Mouse (Mus musculus) kidney, adult 10 weeks (tissue): ENCODE measurements around the gene Chtf18. TPM values are rescaled to one million over a fixed set of nuclear protein-coding genes. Genes with fewer than 3 reads are reported as not detected.

ENCODE experiments used
- polyA plus RNA-seq: library from polyadenylated mRNA; stranded (reverse); fragments of 350-450 nt; fragmentation: Illumina TruSeq; extraction: RNeasy Lipid Tissue Mini Kit (QIAGEN cat#74804); gene quantifications from one replicate; pipeline ENCODE4 v1.2.3, GENCODE M21; 2014; ENCODE audit warnings: low read depth, low replicate concordance

Chtf18 gene
- polyA plus RNA-seq, result not detected

DNA sequence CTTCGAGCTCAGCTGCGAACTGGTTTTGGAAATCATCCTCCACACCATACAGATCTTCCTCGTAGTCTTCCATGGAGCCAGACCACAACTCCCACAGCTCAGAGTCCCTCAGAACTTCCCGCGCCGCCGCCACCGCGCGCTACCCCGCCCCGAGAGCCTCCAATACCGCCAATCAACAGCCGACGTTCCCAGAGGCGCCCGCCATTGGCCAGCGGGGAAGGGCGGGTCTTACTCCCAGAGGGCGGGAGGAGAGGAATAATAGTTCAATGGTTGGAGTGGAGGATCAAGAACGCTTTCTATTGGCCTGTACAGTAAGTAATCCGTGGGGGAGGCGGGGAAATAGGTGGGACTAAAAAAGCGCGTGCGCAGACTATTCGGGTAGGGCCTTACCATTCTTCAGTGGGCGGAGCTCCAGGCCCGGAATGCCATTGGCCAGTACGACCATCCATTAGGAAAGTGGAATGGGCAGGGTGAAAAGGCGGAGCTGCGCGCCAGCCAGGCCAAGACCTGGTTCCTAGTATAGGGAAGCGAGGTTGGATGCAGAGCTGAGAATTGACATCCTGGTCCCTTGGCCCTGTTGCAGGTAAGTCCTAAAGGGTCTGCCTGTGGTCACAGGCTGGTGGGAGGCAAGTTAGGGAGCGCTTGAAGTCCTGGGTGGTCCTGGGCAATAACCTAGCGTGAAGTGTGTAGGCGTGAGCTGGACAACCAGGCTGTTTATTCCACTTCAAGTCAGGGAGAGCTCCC is at the start of gene Chtf18, which contains the start of gene Rpusd1:
Gene Chtf18 (minus strand): TSS at position 155 of the 744 bp plus-strand sequence.
Gene Rpusd1 (plus strand): TSS at position 406 of the 744 bp plus-strand sequence.

DNA sequence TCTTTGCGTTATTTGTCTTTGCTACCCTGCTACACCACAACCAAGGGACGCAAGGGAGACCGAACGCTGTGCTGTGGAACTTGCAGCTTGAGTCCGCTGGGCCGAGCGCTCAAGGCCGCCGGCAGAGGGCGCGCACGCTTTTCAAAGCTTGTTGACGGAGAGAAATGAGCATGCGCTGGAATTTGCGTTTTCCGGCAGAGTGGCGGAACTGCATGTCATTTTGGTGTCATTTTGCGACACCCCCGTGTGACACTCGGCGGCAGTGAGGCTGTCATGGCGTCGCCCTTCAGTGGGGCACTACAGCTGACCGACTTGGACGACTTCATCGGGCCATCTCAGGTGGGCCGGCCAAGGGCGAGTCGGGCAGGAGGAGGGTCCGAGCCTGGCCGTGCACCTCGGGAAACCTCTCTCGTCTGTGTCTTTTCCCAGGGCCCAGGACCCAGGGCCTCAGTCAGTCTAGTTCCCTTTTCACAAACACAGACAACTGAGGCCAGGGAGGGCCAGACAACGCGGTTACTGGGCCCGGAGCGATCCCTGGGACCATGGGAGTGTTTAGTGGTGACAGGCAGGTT is 46.4 kb upstream of the Chtf18 start, which contains the start of gene Narfl:
Gene Narfl (plus strand): TSS at position 228 of the 572 bp plus-strand sequence.

DNA sequence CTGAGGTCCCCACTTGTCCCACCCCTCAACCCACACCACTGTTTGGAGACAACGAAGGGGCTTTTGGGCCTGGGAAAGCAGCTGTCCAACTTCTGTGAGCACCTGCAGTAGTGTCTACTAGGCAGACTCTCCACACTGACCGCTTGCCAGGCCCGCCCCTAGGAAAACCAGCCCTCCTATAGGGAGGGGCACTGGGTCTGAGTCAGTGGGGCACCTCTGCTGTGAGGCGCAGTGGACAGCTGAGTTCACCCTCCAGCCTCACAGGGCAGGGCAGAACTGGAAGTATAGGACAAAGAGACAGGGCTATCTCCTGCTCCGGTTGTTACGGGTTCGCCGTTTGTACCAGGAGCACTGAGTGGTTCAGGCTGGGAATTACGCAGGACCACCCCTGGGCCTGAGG is 27.0 kb upstream of the Chtf18 start, which contains the start of gene Msln:
Gene Msln (minus strand): TSS at position 138 of the 400 bp plus-strand sequence.

DNA sequence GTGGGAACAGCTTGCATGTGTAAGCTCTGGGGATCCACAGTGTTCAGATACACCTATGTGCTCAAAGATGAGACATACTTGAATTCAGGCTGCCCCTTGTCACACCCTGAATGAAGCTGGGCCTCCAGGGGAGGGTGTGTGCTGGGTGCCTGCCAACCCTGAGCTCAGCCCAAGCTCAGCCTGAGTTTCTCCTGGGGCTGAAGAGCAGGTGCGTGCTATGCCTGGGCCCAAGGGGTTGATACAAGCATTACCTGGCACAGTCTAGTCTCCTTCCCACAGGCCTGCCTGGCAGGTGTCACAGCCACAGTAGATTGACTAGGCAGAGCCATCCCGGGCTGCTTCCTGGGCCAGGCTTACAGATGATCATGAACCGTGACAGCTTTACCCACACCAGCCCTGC is 8.5 kb upstream of the Chtf18 start, which contains the start of gene Mslnl:
Gene Mslnl (plus strand): TSS at position 298 of the 400 bp plus-strand sequence.

DNA sequence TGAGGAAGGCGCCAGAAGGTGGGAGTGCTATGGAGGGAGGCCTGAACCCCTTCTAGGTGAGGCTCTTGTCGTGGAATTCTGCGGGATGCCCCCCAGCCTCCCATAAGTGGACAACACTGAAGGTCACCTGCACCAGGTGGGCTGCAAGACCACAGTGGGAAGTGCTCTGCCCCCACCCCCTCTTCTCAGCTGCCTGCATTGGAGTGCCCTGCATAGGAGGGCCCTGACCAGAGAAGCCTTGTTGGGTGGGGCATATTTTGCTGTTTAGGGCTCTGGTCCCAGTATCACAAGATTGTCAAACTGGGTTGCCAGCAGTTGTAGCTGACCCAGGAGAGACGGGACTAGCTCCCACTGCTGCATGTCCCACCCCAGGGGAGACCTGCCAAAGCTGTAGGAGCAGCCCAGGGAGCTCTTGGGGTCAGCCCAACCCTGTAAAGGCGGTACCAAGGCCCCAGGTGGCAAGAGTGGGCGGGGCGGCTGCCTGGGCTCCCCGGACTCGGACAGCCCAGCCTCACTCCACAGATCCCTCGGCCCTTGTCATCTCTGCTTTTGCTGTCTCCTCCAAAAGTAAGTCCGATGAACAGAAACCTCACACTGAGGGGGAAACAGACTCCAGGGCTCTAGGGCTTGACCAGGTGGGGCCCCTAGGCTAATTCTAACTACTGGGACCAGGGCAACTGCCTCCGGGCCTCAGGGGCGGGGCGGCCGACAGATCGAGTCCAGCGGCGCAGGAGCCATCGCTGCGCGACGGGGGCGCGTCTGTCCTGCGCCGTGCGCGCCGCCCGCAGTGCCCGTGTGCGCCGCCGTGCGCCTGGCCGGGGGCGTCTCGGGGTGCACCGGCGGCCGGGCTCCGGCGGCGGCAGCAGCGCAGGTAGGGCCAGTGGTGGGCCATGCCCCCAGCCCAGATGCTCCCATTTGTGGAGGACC is 10.2 kb downstream of the Chtf18 start, which contains the start of gene Gng13:
Gene Gng13 (plus strand): TSS at position 461 of the 927 bp plus-strand sequence.

Other genes starting within 250 kb of the Chtf18 start
- gene Sstr5, start 230.1 kb downstream of the Chtf18 start, polyA plus RNA-seq, result not detected
- 0.24 TPM for gene Sox8, start 156.7 kb downstream of the Chtf18 start, polyA plus RNA-seq
- gene Lmf1, start 148.3 kb downstream of the Chtf18 start, polyA plus RNA-seq, result 0.53 TPM
- gene Gng13, start 10.2 kb downstream of the Chtf18 start, polyA plus RNA-seq, result not detected
- not detected for gene Rpusd1, start 251 bp upstream of the Chtf18 start, polyA plus RNA-seq
- gene Mslnl, start 8.6 kb upstream of the Chtf18 start, polyA plus RNA-seq, result not detected
- gene Msln, start 27.0 kb upstream of the Chtf18 start, polyA plus RNA-seq, result not detected
- 2.3 TPM for gene Narfl, start 46.4 kb upstream of the Chtf18 start, polyA plus RNA-seq
- not detected for gene Haghl, start 58.3 kb upstream of the Chtf18 start, polyA plus RNA-seq
- gene Ccdc78, start 59.2 kb upstream of the Chtf18 start, polyA plus RNA-seq, result not detected
- gene Fam173a, start 65.5 kb upstream of the Chtf18 start, polyA plus RNA-seq, result not detected
- gene AC134908.4, start 68.2 kb upstream of the Chtf18 start, polyA plus RNA-seq, result not detected
- 0.16 TPM for gene Metrn, start 69.7 kb upstream of the Chtf18 start, polyA plus RNA-seq
- gene Fbxl16, start 81.7 kb upstream of the Chtf18 start, polyA plus RNA-seq, result 0.77 TPM
- not detected for gene Wdr24, start 96.2 kb upstream of the Chtf18 start, polyA plus RNA-seq
- gene Jmjd8, start 101.4 kb upstream of the Chtf18 start, polyA plus RNA-seq, result 2.4 TPM
- 5.1 TPM for gene Stub1, start 106.0 kb upstream of the Chtf18 start, polyA plus RNA-seq
- gene Rhbdl1, start 109.9 kb upstream of the Chtf18 start, polyA plus RNA-seq, result not detected
- gene Gm20683, start 114.3 kb upstream of the Chtf18 start, polyA plus RNA-seq, result not detected
- 13.8 TPM for gene Rhot2, start 117.4 kb upstream of the Chtf18 start, polyA plus RNA-seq
- gene Wdr90, start 134.1 kb upstream of the Chtf18 start, polyA plus RNA-seq, result 1.2 TPM
- gene Mcrip2, start 141.3 kb upstream of the Chtf18 start, polyA plus RNA-seq, result 2.5 TPM
- gene Mettl26, start 147.7 kb upstream of the Chtf18 start, polyA plus RNA-seq, result 56.3 TPM
- gene Wfikkn1, start 153.4 kb upstream of the Chtf18 start, polyA plus RNA-seq, result not detected
- gene Rab40c, start 192.3 kb upstream of the Chtf18 start, polyA plus RNA-seq, result 0.69 TPM
- gene Pigq, start 217.5 kb upstream of the Chtf18 start, polyA plus RNA-seq, result 56.6 TPM
- gene Nhlrc4, start 217.5 kb upstream of the Chtf18 start, polyA plus RNA-seq, result 1.2 TPM
- gene A930017K11Rik, start 225.1 kb upstream of the Chtf18 start, polyA plus RNA-seq, result not detected